Comparison of ENCODE assay signal across 8 mouse cellular contexts in the genomic region with DNA sequence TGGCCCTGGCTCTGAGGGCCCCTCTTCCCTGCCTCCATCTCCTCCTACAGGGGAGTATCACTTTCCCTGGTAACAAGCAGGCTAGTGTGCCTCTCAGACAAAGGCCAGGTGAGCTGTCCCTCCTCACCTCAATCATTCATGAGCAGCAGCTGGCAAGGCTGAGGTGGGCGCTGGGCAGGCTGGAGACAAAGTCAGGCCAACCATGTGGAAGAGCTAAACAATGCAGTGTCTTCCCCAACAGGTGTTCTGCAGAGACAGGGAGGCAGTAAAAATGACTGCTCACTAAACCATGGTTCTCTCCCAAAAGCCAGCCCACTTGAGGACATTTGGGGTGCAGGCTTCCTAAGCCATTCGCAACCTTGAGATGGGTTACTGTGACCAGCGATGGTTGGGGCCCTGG. TPM values are rescaled to one million over a fixed set of nuclear protein-coding genes. Genes with fewer than 3 reads are reported as not detected.
DNase-seq lines count a peak whose midpoint lies in the region; ATAC-seq and TF ChIP-seq lines count a peak whose summit lies in the region.

No protein-coding gene starts in this region.

- peaks cover 5% of the 10 kb centered on the region for H3K36me3 ChIP-seq in embryonic facial prominence, embryonic 13.5 days
- H3K36me3 ChIP-seq in intestine, embryonic 15.5 days: no peaks in the 10 kb centered on the region
- H3K36me3 ChIP-seq in myocyte (ENCODE audit: control insufficient read depth, insufficient read depth): peaks cover 5% of the 10 kb centered on the region

- ATAC-seq in embryonic facial prominence, embryonic 13.5 days (ENCODE audit: insufficient number of reproducible peaks, insufficient read depth, low FRiP score, low TSS enrichment, low read depth): no peak
- ATAC-seq in intestine, embryonic 15.5 days: no peak

- intact Hi-C loops in left cerebral cortex, adult 2 months (cut with DNase I): no loop called here
- intact Hi-C loops in left cerebral cortex, postnatal 36 days (cut with DNase I): no loop called here

- peak overlapping the region; percentile 97 for H3K27ac ChIP-seq in left cerebral cortex, adult 2 months
- peak overlapping the region; percentile 100 for H3K27ac ChIP-seq in embryonic facial prominence, embryonic 13.5 days
- peak overlapping the region; percentile 98 for H3K27ac ChIP-seq in intestine, embryonic 15.5 days

- 58% methylated on average over 3 of the region's 3 CpGs for WGBS in embryonic facial prominence, embryonic 13.5 days
- 44% methylated on average over 3 of the region's 3 CpGs for WGBS in intestine, embryonic 15.5 days

- peak overlapping the region; percentile 83; the same call in 1 of the 2 replicates for H3K9ac ChIP-seq in embryonic facial prominence, embryonic 13.5 days
- H3K9ac ChIP-seq in intestine, embryonic 15.5 days: peak overlapping the region; percentile 19; the same call in 1 of the 2 replicates

- no peak overlapping the region for H3K4me3 ChIP-seq in left cerebral cortex, adult 2 months
- peak overlapping the region; percentile 99 for H3K4me3 ChIP-seq in embryonic facial prominence, embryonic 13.5 days
- H3K4me3 ChIP-seq in intestine, embryonic 15.5 days (replicated peaks): peak overlapping the region; percentile 9; the same call in 1 of the 2 replicates
- H3K4me3 ChIP-seq in myocyte: no peak overlapping the region

- no peaks in the 10 kb centered on the region for H3K9me3 ChIP-seq in embryonic facial prominence, embryonic 13.5 days
- no peaks in the 10 kb centered on the region for H3K9me3 ChIP-seq in intestine, embryonic 15.5 days

- no peak for DNase-seq in left cerebral cortex, adult 2 months (ENCODE audit: extremely low spot score in 1 of 2, low spot score in 2 of 2)
- no peak for DNase-seq in left cerebral cortex, postnatal 36 days (ENCODE audit: low spot score in 2 of 2)
- DNase-seq in thymus, postnatal 10 days (ENCODE audit: low spot score in 2 of 2): no peak
- no peak for DNase-seq in ovary, postnatal 14 days (ENCODE audit: low spot score)
- no peak for DNase-seq in right cerebral cortex, adult 18-20 months

- TF ChIP-seq POLR2A in myocyte (IDR thresholded peaks at IDR 0.05; ENCODE audit: insufficient read length, low read depth): no peak

- H3ac ChIP-seq in myocyte (ENCODE audit: control insufficient read depth, insufficient read length): no peak overlapping the region

- H3K4me2 ChIP-seq in embryonic facial prominence, embryonic 13.5 days: peak overlapping the region; percentile 81
- H3K4me2 ChIP-seq in intestine, embryonic 15.5 days (replicated peaks): peak overlapping the region; percentile 76
- H3K4me2 ChIP-seq in myocyte (ENCODE audit: low read depth): peak overlapping the region; percentile 100

- peaks cover 16% of the 10 kb centered on the region for H3K79me2 ChIP-seq in myocyte (ENCODE audit: control insufficient read depth, insufficient read depth)

- H3K27me3 ChIP-seq in embryonic facial prominence, embryonic 13.5 days: no peaks in the 10 kb centered on the region
- H3K27me3 ChIP-seq in intestine, embryonic 15.5 days (replicated peaks): no peaks in the 10 kb centered on the region
- H3K27me3 ChIP-seq in myocyte (ENCODE audit: control insufficient read depth, insufficient read depth, insufficient read length): no peaks in the 10 kb centered on the region

- TF ChIP-seq CTCF in left cerebral cortex, adult 2 months (IDR thresholded peaks at IDR 0.05): no peak

- H3K4me1 ChIP-seq in embryonic facial prominence, embryonic 13.5 days: peaks cover 38% of the 10 kb centered on the region
- H3K4me1 ChIP-seq in intestine, embryonic 15.5 days (replicated peaks): peaks cover 39% of the 10 kb centered on the region

TF ChIP-seq in myocyte, 11 proteins besides CTCF, POLR2A, EP300 and RAD21:
- TF ChIP-seq REST (IDR thresholded peaks at IDR 0.05; ENCODE audit: insufficient read depth, insufficient read length): no peak
- no peak for TF ChIP-seq SRF (IDR thresholded peaks at IDR 0.05; ENCODE audit: control insufficient read depth, insufficient read length, low read depth)
- peak in 1 of 3 experiments; percentile 60 for TF ChIP-seq MYOG (IDR thresholded peaks at IDR 0.05; ENCODE audit: control insufficient read depth in 1 of 3, insufficient read depth in 1 of 3, insufficient read length in 2 of 3, low read depth in 2 of 3)
- no peak for TF ChIP-seq MAX (IDR thresholded peaks at IDR 0.05; ENCODE audit: low read depth)
- TF ChIP-seq TCF12 (IDR thresholded peaks at IDR 0.05; ENCODE audit: insufficient read depth, poor library complexity, severe bottlenecking): no peak
- no peak for TF ChIP-seq CEBPB (IDR thresholded peaks at IDR 0.05; ENCODE audit: insufficient read depth, poor library complexity, severe bottlenecking)
- TF ChIP-seq E2F4 (IDR thresholded peaks at IDR 0.05; ENCODE audit: insufficient read depth): no peak
- no peak for TF ChIP-seq POLR2AphosphoS2 (IDR thresholded peaks at IDR 0.05; ENCODE audit: insufficient read length, low read depth)
- TF ChIP-seq TCF3 (IDR thresholded peaks at IDR 0.05; ENCODE audit: insufficient read length, low read depth): no peak
- TF ChIP-seq USF1 (IDR thresholded peaks at IDR 0.05; ENCODE audit: low read depth): no peak
- TF ChIP-seq MYOD1 (IDR thresholded peaks at IDR 0.05; ENCODE audit: control insufficient read depth in 1 of 3, insufficient read length in 2 of 3, low read depth in 2 of 3): peak in 2 of 3 experiments; percentile 45 to 66

RNA-seq across cellular contexts. Expression of gene Ptbp1, which starts 2.6 kb away (rescaled TPM):
- total RNA-seq in left cerebral cortex, adult 2 months (2021): 10 to 100 TPM; 55.5 to 61.7 TPM
- total RNA-seq in left cerebral cortex, postnatal 36 days (2021): 10 to 100 TPM; 40.2 to 51.9 TPM
- polyA plus RNA-seq in embryonic facial prominence, embryonic 13.5 days (2015; fragmentation: Nextera tagmentation; extraction: Ambion mirVana): 386 and 390 TPM in 2 replicates
- polyA plus RNA-seq in intestine, embryonic 15.5 days (2015; fragmentation: Nextera tagmentation; extraction: Ambion mirVana): 307 and 314 TPM in 2 replicates
- polyA plus RNA-seq in myocyte (2012; fragmentation: generic; extraction: Trizol): 158 TPM

RNA-seq across cellular contexts. Expression of gene Prtn3, which starts 22.6 kb away (rescaled TPM):
- 1 to 10 TPM; 1.7 to 2.6 TPM for total RNA-seq in left cerebral cortex, adult 2 months (2021)
- 1 to 10 TPM; 2.2 to 2.4 TPM for total RNA-seq in left cerebral cortex, postnatal 36 days (2021)
- 7.3 and 8.5 TPM in 2 replicates for polyA plus RNA-seq in embryonic facial prominence, embryonic 13.5 days (2015; fragmentation: Nextera tagmentation; extraction: Ambion mirVana)
- polyA plus RNA-seq in intestine, embryonic 15.5 days (2015; fragmentation: Nextera tagmentation; extraction: Ambion mirVana): 3.7 and 3.9 TPM in 2 replicates
- 0.22 TPM for polyA plus RNA-seq in myocyte (2012; fragmentation: generic; extraction: Trizol)

RNA-seq across cellular contexts. Expression of gene Plppr3, which starts 22.8 kb away (rescaled TPM):
- total RNA-seq in left cerebral cortex, adult 2 months (2021): 10 to 100 TPM; 51.8 to 63.0 TPM
- 10 to 100 TPM; 50.4 to 57.1 TPM for total RNA-seq in left cerebral cortex, postnatal 36 days (2021)
- 126 and 138 TPM in 2 replicates for polyA plus RNA-seq in embryonic facial prominence, embryonic 13.5 days (2015; fragmentation: Nextera tagmentation; extraction: Ambion mirVana)
- polyA plus RNA-seq in intestine, embryonic 15.5 days (2015; fragmentation: Nextera tagmentation; extraction: Ambion mirVana): 31.3 and 32.7 TPM in 2 replicates
- 5.4 TPM for polyA plus RNA-seq in myocyte (2012; fragmentation: generic; extraction: Trizol)

RNA-seq across cellular contexts. Expression of gene Misp, which starts 30.9 kb away (rescaled TPM):
- under 1 TPM; 0.59 to 0.89 TPM for total RNA-seq in left cerebral cortex, adult 2 months (2021)
- 1 to 10 TPM in 1 of 2 experiments, not detected in 1; 1.7 TPM for total RNA-seq in left cerebral cortex, postnatal 36 days (2021)
- 2.5 and 5.2 TPM in 2 replicates for polyA plus RNA-seq in embryonic facial prominence, embryonic 13.5 days (2015; fragmentation: Nextera tagmentation; extraction: Ambion mirVana)
- polyA plus RNA-seq in intestine, embryonic 15.5 days (2015; fragmentation: Nextera tagmentation; extraction: Ambion mirVana): 141 and 154 TPM in 2 replicates
- 0.06 TPM for polyA plus RNA-seq in myocyte (2012; fragmentation: generic; extraction: Trizol)

RNA-seq across cellular contexts. Expression of gene Elane, which starts 34.4 kb away (rescaled TPM):
- total RNA-seq in left cerebral cortex, adult 2 months (2021): not detected
- not detected for total RNA-seq in left cerebral cortex, postnatal 36 days (2021)
- polyA plus RNA-seq in embryonic facial prominence, embryonic 13.5 days (2015; fragmentation: Nextera tagmentation; extraction: Ambion mirVana): 1.9 TPM in 1 of 2 replicates, not detected in the other
- 1.1 and 2.6 TPM in 2 replicates for polyA plus RNA-seq in intestine, embryonic 15.5 days (2015; fragmentation: Nextera tagmentation; extraction: Ambion mirVana)
- not detected for polyA plus RNA-seq in myocyte (2012; fragmentation: generic; extraction: Trizol)

Comparison
In these comparisons a context has a peak if more than half of its experiments do, and no peak if none do; other contexts are left out.
1. H3K4me3 ChIP-seq: peak in embryonic facial prominence, embryonic 13.5 days (single experiment) and intestine, embryonic 15.5 days (single experiment); none in left cerebral cortex, adult 2 months (single experiment) and myocyte (single experiment).
2. Peak in every context shown above with its lines, with median percentiles within 50 percentile points of each other: H3K27ac ChIP-seq and H3K4me2 ChIP-seq.